Mouse (Mus musculus) olfactory bulb, adult 2 months (tissue): Measurements from ENCODE around the gene Dlgap4.

Experiments used
- CTCF ChIP-seq: fragments of 200-500 bp; IDR thresholded peaks from 2 replicates; pipeline ENCODE4 v1.5.1; 2012; ENCODE audit warnings: low read depth, mild to moderate bottlenecking, low read length, moderate library complexity; ENCODE audit not compliant: insufficient read depth
- POLR2A ChIP-seq: fragments of 200-500 bp; IDR thresholded peaks from 2 replicates; pipeline ENCODE4 v1.6.1; 2012; ENCODE audit warnings: mild to moderate bottlenecking, low read depth, low read length, moderate library complexity; ENCODE audit not compliant: insufficient read depth

GRCm38 (mm10) chr2:156741998-156742397 lies 128.5 kb downstream of the Dlgap4 start:
- TF ChIP-seq POLR2A (no peak), CTCF (no peak)
